Mouse (Mus musculus) midbrain, embryonic 14.5 days (tissue): Measurements from ENCODE around the gene Olfr324. TPM values are rescaled to one million over a fixed set of nuclear protein-coding genes. Genes with fewer than 3 reads are reported as not detected.
A peak's percentile ranks its signal among the peaks of the same experiment; 100 is the strongest.

Experiments
- ATAC-seq: fragments of 200-750 bp; cut with Nextera tagmentation; 2 replicates; pipeline ENCODE4 v1.8.0; 2017; ENCODE audit warnings: moderate number of reproducible peaks, moderate library complexity; ENCODE audit not compliant: low FRiP score, low TSS enrichment
- DNase-seq: peaks from one replicate; pipeline ENCODE4 v3.0.0-alpha.2; 2015
- H3K27ac ChIP-seq: fragments of 300-500 bp; sonication (generic); replicated peaks from 2 replicates; pipeline ENCODE4 v1.5.1; 2014; ENCODE audit warnings: mild to moderate bottlenecking, low read depth, low read length, moderate library complexity
- H3K27me3 ChIP-seq: fragments of 300-500 bp; sonication (generic); 2 replicates; pipeline ENCODE4 v1.6.1; 2014; ENCODE audit warnings: low read length, control low read depth, mixed read lengths; ENCODE audit not compliant: control insufficient read depth, insufficient read depth
- H3K36me3 ChIP-seq: fragments of 300-500 bp; sonication (generic); 2 replicates; pipeline ENCODE4 v1.6.1; 2014; ENCODE audit warnings: low read length, control low read depth; ENCODE audit not compliant: control insufficient read depth, insufficient read depth
- H3K4me1 ChIP-seq: fragments of 300-500 bp; sonication (generic); 2 replicates; pipeline ENCODE4 v1.6.1; 2014; ENCODE audit warnings: mild to moderate bottlenecking, antibody characterized with exemption, low read length, control low read depth; ENCODE audit not compliant: control insufficient read depth, insufficient read depth
- H3K4me2 ChIP-seq: fragments of 300-500 bp; sonication (generic); 2 replicates; pipeline ENCODE4 v1.6.1; 2014; ENCODE audit warnings: mild to moderate bottlenecking, low read length, moderate library complexity
- H3K4me3 ChIP-seq: fragments of 300-500 bp; sonication (generic); replicated peaks from 2 replicates; pipeline ENCODE4 v1.5.1; 2014; ENCODE audit warnings: low read depth, low read length
- H3K9ac ChIP-seq: fragments of 300-500 bp; sonication (generic); replicated peaks from 2 replicates; pipeline ENCODE4 v1.6.1; 2014; ENCODE audit warnings: mild to moderate bottlenecking, low read length, moderate library complexity
- H3K9me3 ChIP-seq: fragments of 300-500 bp; sonication (generic); 2 replicates; pipeline ENCODE4 v1.6.1; 2016; ENCODE audit warnings: low read length, control low read depth, mixed read lengths; ENCODE audit not compliant: control insufficient read depth
- WGBS: fragments of 180-500 bp; shearing (Covaris S2); extraction: QIAGEN DNeasy Blood & Tissue Kit; methylation state at CpG from one replicate; pipeline ENCODE4 v1.1.7; 2014; 5-methylcytosine and 5-hydroxymethylcytosine counted together
- polyA plus RNA-seq: library from polyadenylated mRNA; unstranded; fragments of >200 nt; fragmentation: Nextera tagmentation; extraction: Ambion mirVana; gene quantifications from 2 replicates; pipeline ENCODE4 v1.2.1, GENCODE M21; 2014

The Olfr324 gene
- polyA plus RNA-seq, 1 experiment from 2014 or later = not detected

- H3K27me3 ChIP-seq = peaks cover 14% of the 10 kb centered on the region; the same call in 1 of the 2 replicates
- H3K27ac ChIP-seq = no peak overlapping the region
- DNase-seq (peak; percentile 8), ATAC-seq (no peak)
- H3K4me2 ChIP-seq = peak overlapping the region; percentile 94
- no peaks in the 10 kb centered on the region for H3K36me3 ChIP-seq
- WGBS = 27% methylated on average over 14 of the region's 14 CpGs
- peak overlapping the region; percentile 54; the same call in 1 of the 2 replicates for H3K9ac ChIP-seq
- no peaks in the 10 kb centered on the region for H3K9me3 ChIP-seq
- peaks cover 7% of the 10 kb centered on the region; the same call in 1 of the 2 replicates for H3K4me1 ChIP-seq
- peak overlapping the region; percentile 41 for H3K4me3 ChIP-seq
Measured at GRCm38 (mm10) chr11:58641057-58641456, 46.1 kb downstream of the Olfr324 start.

GRCm38 (mm10) chr11:58641638-58642358 lies 46.9 kb downstream of the Olfr324 start:
- no peak overlapping the region for H3K4me3 ChIP-seq
- H3K9me3 ChIP-seq = no peaks in the 10 kb centered on the region
- H3K4me1 ChIP-seq = peaks cover 7% of the 10 kb centered on the region; the same call in 1 of the 2 replicates
- WGBS = 86% methylated on average over 13 of the region's 13 CpGs
- H3K4me2 ChIP-seq = no peak overlapping the region
- no peak for ATAC-seq
- peaks cover 14% of the 10 kb centered on the region; the same call in 1 of the 2 replicates for H3K27me3 ChIP-seq
- H3K36me3 ChIP-seq = no peaks in the 10 kb centered on the region
- no peak for DNase-seq
- H3K27ac ChIP-seq = no peak overlapping the region
- no peak overlapping the region for H3K9ac ChIP-seq

GRCm38 (mm10) chr11:58643350-58643749 lies 48.4 kb downstream of the Olfr324 start:
- ATAC-seq (no peak), DNase-seq (peak; percentile 41)
- 38% methylated on average over 6 of the region's 6 CpGs for WGBS
- Histone ChIP-seq H3K27ac (no peak overlapping the region), H3K4me1 (peaks cover 7% of the 10 kb centered on the region; the same call in 1 of the 2 replicates), H3K9ac (no peak overlapping the region), H3K4me3 (no peak overlapping the region), H3K4me2 (no peak overlapping the region), H3K27me3 (peaks cover 14% of the 10 kb centered on the region; the same call in 1 of the 2 replicates), H3K36me3 (no peaks in the 10 kb centered on the region), H3K9me3 (no peaks in the 10 kb centered on the region)

Other genes with a start within 250 kb of the Olfr324 start
- not detected in 2 replicates for gene Lypd8, start 216.1 kb upstream of the Olfr324 start, polyA plus RNA-seq
- gene 1810065E05Rik, start 174.0 kb upstream of the Olfr324 start, polyA plus RNA-seq = not detected in 2 replicates
- not detected in 2 replicates for gene Gm12253, start 162.6 kb upstream of the Olfr324 start, polyA plus RNA-seq
- gene Lypd9, start 142.2 kb upstream of the Olfr324 start, polyA plus RNA-seq = not detected in 2 replicates
- not detected in 2 replicates for gene Olfr30, start 132.8 kb upstream of the Olfr324 start, polyA plus RNA-seq
- not detected in 2 replicates for gene Olfr332, start 102.6 kb upstream of the Olfr324 start, polyA plus RNA-seq
- gene Olfr331, start 92.5 kb upstream of the Olfr324 start, polyA plus RNA-seq = not detected in 2 replicates
- not detected in 2 replicates for gene Olfr330, start 60.3 kb upstream of the Olfr324 start, polyA plus RNA-seq
- not detected in 2 replicates for gene Olfr329-ps, start 48.7 kb upstream of the Olfr324 start, polyA plus RNA-seq
- gene Olfr328, start 39.5 kb upstream of the Olfr324 start, polyA plus RNA-seq = 0.12 TPM in 1 of 2 replicates, not detected in the other
- gene Olfr224, start 24.6 kb upstream of the Olfr324 start, polyA plus RNA-seq = not detected in 2 replicates
- not detected in 2 replicates for gene Olfr325, start 17.4 kb upstream of the Olfr324 start, polyA plus RNA-seq
- not detected in 2 replicates for gene 2210407C18Rik, start 21.0 kb downstream of the Olfr324 start, polyA plus RNA-seq
- gene Olfr323, start 35.4 kb downstream of the Olfr324 start, polyA plus RNA-seq = not detected in 2 replicates
- gene Trim58, start 45.4 kb downstream of the Olfr324 start, polyA plus RNA-seq = 0.09 and 0.16 TPM in 2 replicates
- not detected in 2 replicates for gene Olfr322, start 63.7 kb downstream of the Olfr324 start, polyA plus RNA-seq
- not detected in 2 replicates for gene Olfr320, start 86.0 kb downstream of the Olfr324 start, polyA plus RNA-seq
- not detected in 2 replicates for gene Olfr319, start 104.0 kb downstream of the Olfr324 start, polyA plus RNA-seq
- not detected in 2 replicates for gene Olfr318, start 128.9 kb downstream of the Olfr324 start, polyA plus RNA-seq
- 0.19 and 0.25 TPM in 2 replicates for gene Olfr317, start 144.1 kb downstream of the Olfr324 start, polyA plus RNA-seq
- gene Olfr316, start 157.6 kb downstream of the Olfr324 start, polyA plus RNA-seq = not detected in 2 replicates
- gene Olfr315, start 178.1 kb downstream of the Olfr324 start, polyA plus RNA-seq = not detected in 2 replicates
- gene Olfr314, start 187.8 kb downstream of the Olfr324 start, polyA plus RNA-seq = not detected in 2 replicates
- gene Fam183b, start 206.8 kb downstream of the Olfr324 start, polyA plus RNA-seq = 6.6 and 11.4 TPM in 2 replicates
- not detected in 2 replicates for gene Olfr313, start 219.9 kb downstream of the Olfr324 start, polyA plus RNA-seq
- not detected in 2 replicates for gene Olfr312, start 234.1 kb downstream of the Olfr324 start, polyA plus RNA-seq
- gene Olfr311, start 244.1 kb downstream of the Olfr324 start, polyA plus RNA-seq = not detected in 2 replicates